Mouse (Mus musculus) hindbrain, embryonic 16.5 days (tissue): ENCODE measurements around the gene Rgs6. TPM values are rescaled to one million over a fixed set of nuclear protein-coding genes. Genes with fewer than 3 reads are reported as not detected.

Source experiments
- ATAC-seq: fragments of 200-750 bp; cut with Nextera tagmentation; 2 replicates; pipeline ENCODE4 v1.8.0; 2017; ENCODE audit warnings: moderate TSS enrichment, moderate library complexity
- H3K27ac ChIP-seq: fragments of 300-500 bp; sonication (generic); 2 replicates; pipeline ENCODE4 v1.5.1; 2014; ENCODE audit warnings: low read depth, mild to moderate bottlenecking, control low read depth, low read length, moderate library complexity
- H3K27me3 ChIP-seq: fragments of 300-500 bp; sonication (generic); replicated peaks from 2 replicates; pipeline ENCODE4 v1.6.1; 2014; ENCODE audit warnings: low read length; ENCODE audit not compliant: control insufficient read depth, insufficient read depth
- H3K36me3 ChIP-seq: fragments of 300-500 bp; sonication (generic); 2 replicates; pipeline ENCODE4 v1.6.1; 2014; ENCODE audit warnings: mild to moderate bottlenecking, low read length, moderate library complexity, mixed read lengths; ENCODE audit not compliant: control insufficient read depth, insufficient read depth
- H3K4me1 ChIP-seq: fragments of 300-500 bp; sonication (generic); 2 replicates; pipeline ENCODE4 v1.6.1; 2014; ENCODE audit warnings: low read depth, low read length; ENCODE audit not compliant: control insufficient read depth, insufficient read depth
- H3K4me2 ChIP-seq: fragments of 300-500 bp; sonication (generic); 2 replicates; pipeline ENCODE4 v1.6.1; 2014; ENCODE audit warnings: mild to moderate bottlenecking, low read length, control low read depth, moderate library complexity
- H3K4me3 ChIP-seq: fragments of 300-500 bp; sonication (generic); 2 replicates; pipeline ENCODE4 v1.5.1; 2014; ENCODE audit warnings: mild to moderate bottlenecking, low read length, control low read depth, moderate library complexity
- H3K9ac ChIP-seq: fragments of 300-500 bp; sonication (generic); 2 replicates; pipeline ENCODE4 v1.6.1; 2014; ENCODE audit warnings: low read depth, mild to moderate bottlenecking, control low read depth, low read length, moderate library complexity
- H3K9me3 ChIP-seq: fragments of 300-500 bp; sonication (generic); 2 replicates; pipeline ENCODE4 v1.6.1; 2014; ENCODE audit warnings: mild to moderate bottlenecking, low read length, moderate library complexity; ENCODE audit not compliant: control insufficient read depth
- WGBS: fragments of 180-500 bp; shearing (Covaris S2); extraction: QIAGEN DNeasy Blood & Tissue Kit; methylation state at CpG from one replicate; pipeline ENCODE4 v1.1.7; 2014; 5-methylcytosine and 5-hydroxymethylcytosine counted together
- polyA plus RNA-seq: library from polyadenylated mRNA; unstranded; fragments of >200 nt; fragmentation: Nextera tagmentation; extraction: Ambion mirVana; gene quantifications from 2 replicates; pipeline ENCODE4 v1.2.1, GENCODE M21; 2015

Rgs6 gene
- polyA plus RNA-seq, 1 experiment from 2014 or later = 10.1 TPM

DNA sequence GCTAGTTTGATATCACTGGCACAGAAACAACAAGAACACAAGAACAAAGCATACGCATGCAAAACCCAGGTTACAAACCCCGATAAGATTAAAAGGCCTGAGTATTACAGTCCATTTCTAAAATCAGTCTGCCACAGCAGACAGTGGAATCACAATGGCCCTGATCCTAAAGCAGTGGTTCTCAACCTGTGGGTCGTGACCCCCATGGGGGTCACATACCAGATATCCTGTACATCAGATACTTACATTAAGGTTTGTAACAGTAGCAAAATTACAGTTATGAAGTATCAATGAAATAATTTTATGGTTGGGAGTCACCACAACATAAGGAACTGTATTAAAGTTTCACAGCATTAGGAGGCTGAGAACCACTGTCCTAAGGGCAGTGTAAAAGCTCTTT is 488.1 kb downstream of the Rgs6 start:
- Histone ChIP-seq H3K27ac (no peak overlapping the region), H3K4me2 (no peak overlapping the region), H3K27me3 (no peaks in the 10 kb centered on the region), H3K4me1 (peaks cover 12% of the 10 kb centered on the region), H3K9ac (no peak overlapping the region), H3K4me3 (no peak overlapping the region), H3K9me3 (no peaks in the 10 kb centered on the region), H3K36me3 (no peaks in the 10 kb centered on the region)
- WGBS = 92% methylated on average over 3 of the region's 3 CpGs
- ATAC-seq = no peak

DNA sequence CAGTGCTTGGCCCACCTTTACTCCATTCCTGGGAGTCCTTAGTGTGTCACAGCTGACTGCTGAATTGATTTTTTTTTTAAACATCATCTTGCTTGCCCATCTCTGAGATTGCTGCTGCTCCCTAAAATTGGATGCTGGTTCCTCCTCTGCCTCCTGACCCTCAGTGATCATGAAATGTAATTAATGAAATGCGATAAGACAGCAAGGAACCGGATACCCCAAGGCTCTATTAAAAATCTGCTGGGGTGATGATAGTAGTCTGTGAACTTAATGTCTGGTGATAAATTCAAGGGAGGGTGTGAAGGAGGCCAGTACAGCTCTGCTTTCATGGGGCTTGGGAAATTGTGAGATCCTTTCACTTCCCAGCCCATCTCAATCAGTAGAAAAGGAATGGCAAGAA is 489.4 kb downstream of the Rgs6 start:
- Histone ChIP-seq H3K4me1 (peaks cover 9% of the 10 kb centered on the region), H3K9ac (no peak overlapping the region), H3K9me3 (no peaks in the 10 kb centered on the region), H3K27ac (no peak overlapping the region), H3K4me2 (no peak overlapping the region), H3K36me3 (no peaks in the 10 kb centered on the region), H3K27me3 (no peaks in the 10 kb centered on the region), H3K4me3 (no peak overlapping the region)
- WGBS = 76% methylated on average over 2 of the region's 2 CpGs
- no peak for ATAC-seq

DNA sequence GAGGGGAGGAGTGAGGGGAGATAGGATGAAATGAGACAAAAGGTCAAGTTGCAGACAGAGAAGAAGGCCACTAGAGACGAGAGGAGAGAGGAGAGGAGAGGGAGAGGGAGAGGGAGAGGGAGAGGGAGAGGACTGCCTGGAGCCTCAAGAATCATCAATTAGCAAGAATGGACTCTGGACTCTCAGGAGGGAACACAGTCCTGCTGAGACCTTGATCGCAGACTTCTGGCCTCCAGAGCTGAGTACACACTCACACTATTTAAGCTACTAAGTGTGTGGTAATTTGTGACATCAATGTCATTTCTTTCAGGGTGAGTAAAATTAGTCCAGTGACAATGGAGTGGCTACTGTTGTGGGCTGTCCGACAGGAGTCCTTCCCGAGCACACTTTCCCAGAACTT is 495.3 kb downstream of the Rgs6 start:
- no peak overlapping the region for H3K4me2 ChIP-seq
- H3K4me3 ChIP-seq = no peak overlapping the region
- H3K27ac ChIP-seq = no peak overlapping the region
- H3K27me3 ChIP-seq = no peaks in the 10 kb centered on the region
- ATAC-seq = no peak
- no peaks in the 10 kb centered on the region for H3K9me3 ChIP-seq
- H3K36me3 ChIP-seq = no peaks in the 10 kb centered on the region
- WGBS = 86% methylated on average over 3 of the region's 4 CpGs
- no peaks in the 10 kb centered on the region for H3K4me1 ChIP-seq
- no peak overlapping the region for H3K9ac ChIP-seq

DNA sequence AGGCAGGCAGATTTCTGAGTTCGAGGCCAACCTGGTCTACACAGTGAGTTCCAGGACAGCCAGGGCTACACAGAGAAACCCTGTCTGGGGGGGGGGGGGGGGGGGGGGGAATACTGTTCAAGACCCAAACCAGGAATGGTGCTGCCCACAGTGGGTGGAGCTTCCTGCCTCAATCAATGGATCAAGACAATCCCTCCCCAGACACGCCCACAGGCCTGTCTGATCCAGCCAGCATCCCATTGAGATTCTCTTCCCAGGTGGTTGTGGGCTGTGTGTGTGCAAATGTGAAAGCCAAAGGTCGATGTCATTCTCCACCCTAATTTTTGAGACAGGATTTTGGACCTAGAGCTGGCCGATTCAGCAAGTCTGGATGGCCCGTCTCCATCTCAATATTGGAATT is 496.5 kb downstream of the Rgs6 start:
- WGBS = 96% methylated on average over 5 of the region's 5 CpGs
- ATAC-seq = no peak
- H3K4me2 ChIP-seq = no peak overlapping the region

DNA sequence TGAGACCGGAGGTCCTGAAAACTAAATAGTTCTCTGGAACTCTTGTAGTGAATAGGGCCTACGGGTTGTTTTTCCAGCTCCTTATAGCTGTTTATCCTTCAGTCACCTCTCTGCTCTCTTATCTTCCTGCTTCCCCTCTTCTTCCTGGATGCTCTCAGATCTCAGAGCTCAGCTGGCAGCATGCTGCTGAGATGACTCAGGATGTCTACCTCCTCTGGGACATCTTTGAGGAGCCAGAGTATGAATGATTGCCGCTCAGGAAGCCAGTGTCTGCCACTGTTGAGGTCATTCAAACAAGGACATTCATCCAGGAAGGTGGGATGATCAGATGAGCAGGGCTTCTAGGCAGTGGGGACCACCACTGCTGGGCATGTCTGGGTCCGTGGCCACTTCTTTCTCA is 498.9 kb downstream of the Rgs6 start:
- no peaks in the 10 kb centered on the region for H3K9me3 ChIP-seq
- ATAC-seq = no peak
- no peak overlapping the region for H3K27ac ChIP-seq
- no peak overlapping the region for H3K9ac ChIP-seq
- 92% methylated on average over 4 of the region's 4 CpGs for WGBS
- no peaks in the 10 kb centered on the region for H3K4me1 ChIP-seq
- no peak overlapping the region for H3K4me2 ChIP-seq
- H3K4me3 ChIP-seq = no peak overlapping the region
- no peaks in the 10 kb centered on the region for H3K27me3 ChIP-seq
- no peaks in the 10 kb centered on the region for H3K36me3 ChIP-seq

More for the DNA sequence above, 496.5 kb downstream of the Rgs6 start:
- Histone ChIP-seq H3K4me1 (no peaks in the 10 kb centered on the region), H3K4me3 (no peak overlapping the region), H3K27me3 (no peaks in the 10 kb centered on the region), H3K9ac (no peak overlapping the region), H3K36me3 (no peaks in the 10 kb centered on the region), H3K27ac (no peak overlapping the region), H3K9me3 (no peaks in the 10 kb centered on the region)

DNA sequence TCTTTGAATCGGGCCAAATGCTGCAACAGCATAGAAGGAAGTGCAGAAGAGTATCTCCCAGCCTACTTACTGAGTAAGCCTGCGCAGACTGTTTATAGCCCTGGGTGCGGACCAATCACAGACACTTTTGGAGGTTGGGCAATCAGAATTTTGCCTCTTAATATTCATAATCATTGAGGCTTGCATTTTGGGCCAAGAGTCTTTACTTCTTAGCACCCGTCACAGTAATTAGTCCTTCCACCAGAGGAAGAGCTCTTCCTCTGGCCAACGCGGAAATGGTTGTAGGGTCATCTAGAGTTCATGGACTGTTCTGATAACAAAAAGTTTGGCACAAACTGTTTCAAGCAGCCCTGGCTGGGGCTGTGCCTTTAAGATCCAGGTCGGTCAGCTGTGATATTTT is 499.5 kb downstream of the Rgs6 start:
- Histone ChIP-seq H3K36me3 (no peaks in the 10 kb centered on the region), H3K4me1 (no peaks in the 10 kb centered on the region), H3K4me3 (no peak overlapping the region), H3K9ac (no peak overlapping the region), H3K27ac (no peak overlapping the region), H3K4me2 (no peak overlapping the region), H3K27me3 (no peaks in the 10 kb centered on the region), H3K9me3 (no peaks in the 10 kb centered on the region)
- ATAC-seq = no peak
- 77% methylated on average over 7 of the region's 7 CpGs for WGBS

DNA sequence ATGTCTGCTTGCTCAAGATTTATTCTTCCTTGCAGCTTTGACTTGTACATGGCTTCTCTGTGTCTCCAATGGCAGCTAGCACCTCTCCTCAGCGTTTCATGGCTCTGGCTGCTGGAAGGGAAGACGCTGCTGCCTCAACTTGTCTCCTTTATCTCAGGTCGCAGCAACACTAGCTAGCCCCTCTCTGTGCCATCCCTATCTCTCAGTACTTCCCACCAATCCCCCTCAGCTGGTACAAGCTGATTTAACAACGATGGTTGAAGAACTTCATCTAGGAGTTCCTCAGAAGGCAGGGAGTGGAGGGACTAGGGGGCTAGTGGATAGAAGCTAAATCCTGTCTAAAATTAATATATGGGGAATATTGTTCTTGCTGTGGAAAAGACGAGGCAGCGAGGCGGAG is 503.9 kb downstream of the Rgs6 start:
- ATAC-seq = no peak
- Histone ChIP-seq H3K9me3 (no peaks in the 10 kb centered on the region), H3K9ac (no peak overlapping the region), H3K27ac (no peak overlapping the region), H3K4me2 (no peak overlapping the region), H3K4me1 (no peaks in the 10 kb centered on the region), H3K36me3 (no peaks in the 10 kb centered on the region), H3K27me3 (no peaks in the 10 kb centered on the region), H3K4me3 (no peak overlapping the region)
- 90% methylated on average over 7 of the region's 7 CpGs for WGBS

DNA sequence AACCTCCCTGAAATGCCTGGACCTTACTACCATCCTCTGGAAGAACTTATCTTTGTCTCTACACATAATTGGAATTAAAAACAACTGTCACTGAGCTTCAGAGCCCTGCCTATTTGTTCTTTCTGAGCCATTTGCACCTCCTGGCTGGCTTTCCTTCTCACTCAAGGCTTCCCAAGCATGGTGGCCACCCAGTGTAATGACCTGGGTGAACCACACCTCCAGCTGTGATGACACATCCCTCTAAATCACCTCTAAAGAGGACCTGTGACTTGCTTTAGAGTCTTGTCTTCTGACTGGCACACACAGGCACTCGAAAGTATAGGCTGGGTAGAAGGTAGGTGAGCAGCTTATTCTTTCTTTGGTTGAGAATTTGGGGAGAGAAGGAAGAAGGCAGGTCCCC is 509.7 kb downstream of the Rgs6 start:
- H3K4me1 ChIP-seq = no peaks in the 10 kb centered on the region
- no peaks in the 10 kb centered on the region for H3K27me3 ChIP-seq
- no peak overlapping the region for H3K4me3 ChIP-seq
- H3K9me3 ChIP-seq = no peaks in the 10 kb centered on the region
- H3K36me3 ChIP-seq = no peaks in the 10 kb centered on the region
- no peak overlapping the region for H3K4me2 ChIP-seq
- no peak overlapping the region for H3K27ac ChIP-seq
- no peak for ATAC-seq
- no peak overlapping the region for H3K9ac ChIP-seq
- 73% methylated on average over 1 of the region's 1 CpGs for WGBS

DNA sequence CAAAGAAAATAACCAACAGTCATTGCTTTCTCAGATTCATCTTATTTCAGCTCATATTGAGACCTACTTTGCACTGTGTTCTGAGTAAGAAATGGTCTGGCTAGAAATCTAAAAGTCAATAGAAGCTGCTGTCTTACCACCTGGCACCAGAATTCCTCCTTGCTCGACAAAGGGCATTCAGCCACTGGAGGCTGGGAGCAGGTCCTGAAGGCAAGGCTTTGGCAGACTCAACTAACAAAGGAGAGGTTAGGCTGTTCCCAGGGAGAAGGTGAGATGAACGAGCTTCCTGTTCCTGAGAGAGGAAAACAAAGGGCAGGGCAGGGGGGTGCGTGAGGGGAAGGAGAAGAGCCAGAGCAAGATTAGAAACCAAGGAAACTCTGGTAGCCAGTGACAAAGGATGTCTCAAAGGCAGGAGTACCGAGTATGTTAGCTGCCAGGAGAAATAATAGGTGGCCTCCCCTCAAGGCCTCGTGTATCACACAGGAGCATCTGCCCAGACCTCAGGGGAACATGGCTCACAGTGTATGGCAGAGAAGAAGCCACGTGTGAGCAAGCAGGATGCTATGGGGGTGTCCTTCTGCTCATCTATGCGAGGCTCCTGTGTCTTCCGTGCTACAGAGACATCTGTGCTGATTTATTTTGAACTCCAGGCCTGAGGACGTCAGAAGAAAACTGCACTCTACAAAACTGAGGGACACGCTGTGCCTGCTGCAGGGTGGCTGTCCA is 510.7 kb downstream of the Rgs6 start:
- no peaks in the 10 kb centered on the region for H3K27me3 ChIP-seq
- WGBS = 33% methylated on average over 10 of the region's 10 CpGs
- H3K4me3 ChIP-seq = no peak overlapping the region
- H3K9ac ChIP-seq = no peak overlapping the region
- no peak overlapping the region for H3K4me2 ChIP-seq
- H3K4me1 ChIP-seq = no peaks in the 10 kb centered on the region
- no peaks in the 10 kb centered on the region for H3K9me3 ChIP-seq
- H3K36me3 ChIP-seq = no peaks in the 10 kb centered on the region
- no peak for ATAC-seq
- no peak overlapping the region for H3K27ac ChIP-seq

DNA sequence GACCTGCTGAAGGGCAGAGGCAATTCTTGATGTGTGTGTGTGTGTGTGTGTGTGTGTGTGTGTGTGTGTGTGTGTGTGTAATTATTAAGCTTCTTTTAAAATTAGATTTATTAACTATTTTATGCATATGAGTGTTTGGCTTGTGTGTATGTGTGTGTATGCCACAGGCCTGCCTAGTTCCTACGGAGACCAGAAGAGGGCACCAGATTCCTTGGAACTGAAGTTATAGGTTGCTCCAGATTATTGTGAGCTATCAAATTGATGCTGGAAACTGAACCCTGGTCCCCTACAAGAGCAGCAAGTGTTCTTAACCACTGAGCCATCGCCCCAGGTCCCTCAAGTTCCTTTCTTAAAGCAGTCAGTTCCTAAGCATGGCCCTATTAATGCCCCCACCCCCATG is 511.8 kb downstream of the Rgs6 start:
- H3K27me3 ChIP-seq = no peaks in the 10 kb centered on the region
- no peak overlapping the region for H3K4me3 ChIP-seq
- no peak overlapping the region for H3K4me2 ChIP-seq
- H3K4me1 ChIP-seq = no peaks in the 10 kb centered on the region
- no peak overlapping the region for H3K27ac ChIP-seq
- 92% methylated on average over 2 of the region's 2 CpGs for WGBS
- ATAC-seq = no peak
- no peaks in the 10 kb centered on the region for H3K36me3 ChIP-seq
- no peaks in the 10 kb centered on the region for H3K9me3 ChIP-seq
- no peak overlapping the region for H3K9ac ChIP-seq
